Comparison of ENCODE assay signal across 10 mouse cellular contexts in the genomic region with DNA sequence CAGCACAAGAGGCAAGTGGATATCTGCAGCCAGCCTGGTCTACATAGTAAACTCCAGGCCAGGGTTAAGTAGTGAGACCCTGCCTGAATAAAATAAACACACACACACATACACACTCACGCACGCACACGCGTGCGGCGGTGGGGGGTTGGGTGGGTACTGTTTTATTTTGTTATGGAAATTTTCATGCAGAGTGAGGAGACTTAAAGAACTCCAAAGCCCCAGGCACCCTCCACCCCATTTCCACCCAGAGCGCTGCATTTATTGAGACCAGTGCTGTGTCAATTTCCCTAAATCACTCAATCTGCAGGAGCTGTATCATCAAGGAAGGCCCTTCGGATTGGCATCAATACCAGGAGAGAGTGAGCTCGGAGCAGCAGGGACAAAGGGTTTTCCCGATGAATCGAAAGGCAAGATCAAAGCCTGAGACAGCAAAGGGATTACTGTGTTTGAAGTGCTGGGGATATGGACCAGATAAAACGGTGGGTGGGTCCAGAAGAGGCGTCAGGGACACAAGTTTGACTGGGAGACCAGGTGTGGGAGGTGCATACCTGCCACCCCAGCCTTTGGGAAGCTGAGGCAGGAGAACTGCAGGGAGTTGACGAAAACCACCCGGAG. TPM values are rescaled to one million over a fixed set of nuclear protein-coding genes. Genes with fewer than 3 reads are reported as not detected.
DNase-seq lines count a peak whose midpoint lies in the region; ATAC-seq lines count a peak whose summit lies in the region.
"Had no signal": no experiment of that assay in that cellular context is flagged by ENCODE, and none has a peak within 500 bp of the region (broad histone marks: within the 10 kb centered on the region; RNA-seq: fewer than 3 reads in every experiment).

No protein-coding gene starts in this region.

- no peaks in the 10 kb centered on the region for H3K36me3 ChIP-seq in lung, embryonic 15.5 days
- peaks cover 3% of the 10 kb centered on the region; the same call in 1 of the 2 replicates for H3K36me3 ChIP-seq in limb, embryonic 13.5 days
- H3K36me3 ChIP-seq in stomach, embryonic 16.5 days (ENCODE audit: control insufficient read depth, insufficient read depth, low read length), result no peaks in the 10 kb centered on the region

- 27% methylated on average over 15 of the region's 15 CpGs for WGBS in lung, embryonic 15.5 days
- WGBS in limb, embryonic 13.5 days, result 17% methylated on average over 15 of the region's 15 CpGs
- WGBS in stomach, embryonic 16.5 days, result 27% methylated on average over 15 of the region's 15 CpGs

- peak overlapping the region; percentile 90 for H3K4me2 ChIP-seq in lung, embryonic 15.5 days
- H3K4me2 ChIP-seq in limb, embryonic 13.5 days (replicated peaks), result peak overlapping the region; percentile 80
- H3K4me2 ChIP-seq in stomach, embryonic 16.5 days (ENCODE audit: low read depth, low read length), result peak overlapping the region; percentile 91

- peaks cover 27% of the 10 kb centered on the region for H3K27me3 ChIP-seq in lung, embryonic 15.5 days
- H3K27me3 ChIP-seq in limb, embryonic 13.5 days, result peaks cover 22% of the 10 kb centered on the region
- H3K27me3 ChIP-seq in stomach, embryonic 16.5 days (ENCODE audit: control insufficient read depth, insufficient read depth, low read length), result peaks cover 4% of the 10 kb centered on the region; the same call in 1 of the 2 replicates

- H3K4me3 ChIP-seq in lung, embryonic 15.5 days, result peak overlapping the region; percentile 79; the same call in 1 of the 2 replicates
- H3K4me3 ChIP-seq in limb, embryonic 13.5 days, result peak overlapping the region; percentile 74
- no peak overlapping the region for H3K4me3 ChIP-seq in stomach, embryonic 16.5 days (replicated peaks; ENCODE audit: low read length)

- H3K9me3 ChIP-seq in lung, embryonic 15.5 days, result 0 out of 2 replicates have a peak, but pooled peaks cover 3% of the 10 kb centered on the region
- no peaks in the 10 kb centered on the region for H3K9me3 ChIP-seq in limb, embryonic 13.5 days
- no peaks in the 10 kb centered on the region for H3K9me3 ChIP-seq in stomach, embryonic 16.5 days (replicated peaks; ENCODE audit: control insufficient read depth, low read length)

- no peak overlapping the region for H3K27ac ChIP-seq in lung, embryonic 15.5 days
- peak overlapping the region; percentile 98; the same call in 1 of the 2 replicates for H3K27ac ChIP-seq in limb, embryonic 13.5 days
- no peak overlapping the region for H3K27ac ChIP-seq in stomach, embryonic 16.5 days (ENCODE audit: low read length)

- peaks cover 34% of the 10 kb centered on the region for H3K4me1 ChIP-seq in lung, embryonic 15.5 days
- peaks cover 37% of the 10 kb centered on the region for H3K4me1 ChIP-seq in limb, embryonic 13.5 days
- H3K4me1 ChIP-seq in stomach, embryonic 16.5 days (ENCODE audit: control insufficient read depth, insufficient read depth, low read length), result peaks cover 23% of the 10 kb centered on the region

- DNase-seq in cerebellum, postnatal 14 days, result peak; percentile 35 to 49
- DNase-seq in cerebellum, adult 9-10 months, result no peak
- no peak for DNase-seq in lung, postnatal 36 days
- DNase-seq in right cerebral cortex, adult 18-20 months, result no peak
- DNase-seq in urinary bladder, postnatal 25 days (ENCODE audit: low spot score), result no peak

- ATAC-seq in lung, embryonic 15.5 days (ENCODE audit: borderline replicate concordance, extremely low read depth, low FRiP score, low TSS enrichment), result no peak
- ATAC-seq in limb, embryonic 13.5 days (ENCODE audit: low FRiP score, low read depth), result no peak
- no peak for ATAC-seq in stomach, embryonic 16.5 days (ENCODE audit: insufficient read depth, low FRiP score)

- no peak overlapping the region for H3K9ac ChIP-seq in lung, embryonic 15.5 days
- H3K9ac ChIP-seq in limb, embryonic 13.5 days, result 0 out of 2 replicates have a peak overlapping the region, but pooled peaks have one; percentile 31
- no peak overlapping the region for H3K9ac ChIP-seq in stomach, embryonic 16.5 days (ENCODE audit: low read length)

RNA-seq across cellular contexts. Expression of a gene that starts 1.2 kb away (rescaled TPM):
- 42.7 and 47.2 TPM in 2 replicates for polyA plus RNA-seq in lung, embryonic 15.5 days (2015; fragmentation: Nextera tagmentation; extraction: Ambion mirVana)
- polyA plus RNA-seq in limb, embryonic 13.5 days (2015; fragmentation: Nextera tagmentation; extraction: Ambion mirVana), result 64.2 and 68.3 TPM in 2 replicates
- 22.3 and 24.6 TPM in 2 replicates for polyA plus RNA-seq in stomach, embryonic 16.5 days (2015; fragmentation: Nextera tagmentation; extraction: Ambion mirVana)

RNA-seq across cellular contexts. Expression of a gene that starts 6.7 kb away (rescaled TPM):
- polyA plus RNA-seq in lung, embryonic 15.5 days (2015; fragmentation: Nextera tagmentation; extraction: Ambion mirVana), result 0.19 and 0.47 TPM in 2 replicates
- 0.42 and 0.66 TPM in 2 replicates for polyA plus RNA-seq in limb, embryonic 13.5 days (2015; fragmentation: Nextera tagmentation; extraction: Ambion mirVana)
- 0.19 and 0.30 TPM in 2 replicates for polyA plus RNA-seq in stomach, embryonic 16.5 days (2015; fragmentation: Nextera tagmentation; extraction: Ambion mirVana)
- polyA plus RNA-seq: erythroblast, embryonic 14.5 days; large intestine, adult 2 months had no signal

RNA-seq across cellular contexts. Expression of a gene that starts 23.7 kb away (rescaled TPM):
- polyA plus RNA-seq in lung, embryonic 15.5 days (2015; fragmentation: Nextera tagmentation; extraction: Ambion mirVana), result 2.8 and 3.5 TPM in 2 replicates
- polyA plus RNA-seq in limb, embryonic 13.5 days (2015; fragmentation: Nextera tagmentation; extraction: Ambion mirVana), result 6.3 and 6.5 TPM in 2 replicates
- 4.4 TPM in 2 replicates for polyA plus RNA-seq in stomach, embryonic 16.5 days (2015; fragmentation: Nextera tagmentation; extraction: Ambion mirVana)

RNA-seq across cellular contexts. Expression of a gene that starts 24.9 kb away (rescaled TPM):
- 7.8 and 7.9 TPM in 2 replicates for polyA plus RNA-seq in lung, embryonic 15.5 days (2015; fragmentation: Nextera tagmentation; extraction: Ambion mirVana)
- 6.8 and 8.1 TPM in 2 replicates for polyA plus RNA-seq in limb, embryonic 13.5 days (2015; fragmentation: Nextera tagmentation; extraction: Ambion mirVana)
- 5.5 and 5.6 TPM in 2 replicates for polyA plus RNA-seq in stomach, embryonic 16.5 days (2015; fragmentation: Nextera tagmentation; extraction: Ambion mirVana)

RNA-seq across cellular contexts. Expression of a gene that starts 40.4 kb away (rescaled TPM):
- 0.39 and 0.54 TPM in 2 replicates for polyA plus RNA-seq in lung, embryonic 15.5 days (2015; fragmentation: Nextera tagmentation; extraction: Ambion mirVana)
- polyA plus RNA-seq in limb, embryonic 13.5 days (2015; fragmentation: Nextera tagmentation; extraction: Ambion mirVana), result not detected in 2 replicates
- polyA plus RNA-seq in stomach, embryonic 16.5 days (2015; fragmentation: Nextera tagmentation; extraction: Ambion mirVana), result 16.4 and 26.0 TPM in 2 replicates
- polyA plus RNA-seq: erythroblast, embryonic 14.5 days; large intestine, adult 2 months had no signal

Comparison
In these comparisons a context has a peak if more than half of its experiments do, and no peak if none do; other contexts are left out.
1. DNase-seq: peak in cerebellum, postnatal 14 days (2 of 2); none in cerebellum, adult 9-10 months (single experiment), lung, postnatal 36 days (single experiment), right cerebral cortex, adult 18-20 months (single experiment) and urinary bladder, postnatal 25 days (single experiment).
2. Peak in every context shown above with its lines, with median percentiles within 50 percentile points of each other: H3K4me2 ChIP-seq.